Mouse (Mus musculus): ENCODE data around the gene Cited1.
A peak's percentile ranks its signal among the peaks of the same experiment; 100 is the strongest.
"Not testable (repeated sequence)": the region's sequence is repeated elsewhere in the genome, so short reads cannot be mapped to it uniquely, and the experiment has no call there.

The Cited1 gene

DNA sequence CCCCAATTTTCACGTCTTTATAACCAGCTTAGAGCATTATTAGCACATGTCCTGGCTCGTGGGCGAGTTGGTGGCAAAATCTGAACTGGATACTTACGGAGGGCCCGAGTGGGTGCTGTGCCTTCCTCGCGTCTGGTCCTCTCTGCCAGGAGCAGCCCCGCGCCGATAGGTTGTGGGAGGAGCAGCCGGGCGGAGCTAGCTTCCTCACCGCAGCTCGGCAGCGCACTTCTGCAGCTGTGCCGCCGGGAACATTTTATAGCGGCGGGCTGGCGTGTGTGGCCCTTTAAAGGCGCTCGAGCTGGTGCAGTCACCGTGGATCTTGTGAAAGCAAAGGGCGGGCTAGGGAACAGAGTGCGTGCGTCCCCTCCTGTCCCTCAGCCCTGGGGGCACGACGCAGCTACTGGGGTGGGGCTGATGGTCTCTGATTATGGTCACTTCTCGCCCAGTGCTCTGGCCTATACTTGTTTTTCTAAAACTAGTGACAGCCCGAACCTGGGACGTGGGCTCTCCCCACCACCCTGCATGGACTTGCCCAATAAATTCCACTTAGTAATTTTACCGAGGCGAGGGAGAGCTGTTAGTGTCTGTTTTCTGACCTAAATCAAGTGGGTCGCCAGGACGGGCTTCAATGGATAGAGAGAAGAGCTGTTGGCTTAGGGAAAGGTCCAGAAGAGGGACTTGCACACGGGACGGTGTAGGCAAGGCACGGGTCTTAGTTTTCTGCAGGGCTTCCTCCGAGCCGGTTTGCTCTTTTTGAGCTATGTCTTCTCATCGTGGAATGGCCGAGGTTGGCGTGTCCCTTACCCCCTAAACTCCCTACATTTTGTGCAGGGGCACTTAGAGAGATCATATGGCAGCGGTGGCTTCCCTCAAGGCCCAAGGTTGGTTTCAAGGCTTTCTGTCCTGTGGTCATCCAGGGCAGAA is at the start of gene Cited1:
Gene Cited1, minus strand, starts transcription at position 245 of the 924 bp plus-strand sequence.
- DNase-seq (ENCODE audit: low spot score in 2 of 2) = peak; percentile 39 to 49

DNA sequence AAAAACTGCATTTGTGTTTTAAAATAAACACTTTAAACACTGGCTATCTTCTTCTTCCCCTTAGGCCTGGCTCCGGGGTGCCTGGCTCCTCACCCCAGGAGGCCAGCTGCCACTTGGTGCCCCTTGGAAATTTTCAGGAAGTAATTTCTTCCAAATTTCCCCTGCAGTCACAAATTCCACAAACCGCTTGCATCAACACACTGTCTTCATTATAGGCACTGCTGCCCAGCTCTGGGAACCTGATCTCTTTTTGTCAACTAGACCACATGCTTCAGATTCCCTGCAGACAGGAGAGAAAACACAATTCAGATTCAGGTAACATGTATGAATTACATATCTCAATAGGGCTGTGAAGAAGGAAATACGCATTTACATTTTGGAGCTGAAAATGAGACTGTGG is 32.9 kb upstream of the Cited1 start:
- no peak for DNase-seq (ENCODE audit: low spot score in 2 of 2)

DNA sequence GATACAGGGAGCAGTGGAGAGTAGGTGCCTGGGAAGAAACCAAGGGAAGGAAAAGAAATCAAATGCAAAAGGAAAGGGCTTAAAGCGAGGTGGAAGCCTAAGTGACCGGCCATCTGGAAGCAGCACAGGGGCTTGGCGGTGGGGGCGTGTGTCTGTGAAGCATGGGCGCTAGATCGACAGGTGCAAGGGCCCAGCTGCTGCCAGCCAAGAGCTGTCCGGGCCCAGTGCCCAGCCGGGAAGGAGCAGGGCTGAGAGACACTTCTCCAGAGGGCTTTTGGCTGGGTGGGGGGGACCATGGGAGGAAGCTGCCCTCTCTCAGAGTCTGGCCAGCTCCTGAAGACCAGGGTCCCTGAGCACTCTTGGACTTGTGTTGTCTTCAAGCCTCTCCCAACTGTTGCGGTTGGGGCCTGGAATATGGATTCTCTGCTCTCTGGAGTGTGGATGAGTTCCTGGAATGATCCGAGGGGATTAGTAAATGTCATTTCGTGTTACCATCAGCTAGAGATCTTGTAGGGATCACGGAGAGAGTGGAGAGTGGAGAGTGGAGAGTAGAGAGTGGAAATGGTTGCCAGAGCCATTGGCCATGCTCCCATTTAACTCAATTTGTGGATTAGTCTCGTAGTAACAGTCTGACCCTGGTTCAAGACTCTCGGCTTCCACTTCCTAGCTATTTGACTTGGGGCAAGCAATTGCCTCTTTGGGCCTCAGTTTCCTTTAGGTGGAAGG is 10.8 kb upstream of the Cited1 start:
- DNase-seq (ENCODE audit: low spot score in 2 of 2) = no peak

DNA sequence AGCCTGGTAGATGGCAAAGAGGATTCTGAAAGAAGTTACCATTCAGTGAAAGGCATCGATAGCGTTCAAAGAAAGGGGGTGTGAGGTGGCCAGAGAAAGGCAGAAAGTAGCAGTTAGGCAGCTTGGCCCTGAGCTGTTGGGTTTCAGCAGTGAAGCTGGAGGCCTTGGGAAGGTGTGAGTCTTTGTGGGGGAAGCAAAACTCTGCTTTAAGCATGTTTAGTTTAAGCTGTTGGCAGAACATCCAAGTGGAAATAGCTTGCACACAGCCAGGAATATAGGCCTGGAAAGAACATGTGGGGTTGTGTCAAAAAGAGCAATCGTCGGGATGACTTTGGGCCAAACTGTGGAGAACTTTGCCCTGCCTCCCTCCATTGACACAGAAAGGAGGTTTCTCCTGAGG is 7.8 kb upstream of the Cited1 start:
- no peak for DNase-seq (ENCODE audit: low spot score in 2 of 2)

DNA sequence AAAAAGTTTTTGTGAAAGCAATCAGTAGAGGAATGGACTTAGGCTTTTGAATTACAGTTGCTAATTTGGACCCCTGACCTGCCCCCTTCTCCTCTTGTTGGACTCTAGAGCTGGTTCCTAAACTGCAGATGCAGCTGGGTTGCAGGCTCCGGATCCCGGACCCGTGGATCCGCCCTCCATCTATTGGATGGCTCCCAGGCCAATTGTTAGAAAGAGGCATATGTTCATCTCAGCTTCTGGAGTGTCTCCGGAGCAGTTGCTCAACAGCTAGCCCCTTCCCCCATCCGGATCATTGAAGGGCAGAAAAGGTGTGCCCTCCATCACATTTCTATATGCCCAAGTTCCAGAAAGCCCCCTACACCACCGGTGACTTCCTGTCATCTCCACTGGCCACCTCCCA is 1.9 kb upstream of the Cited1 start:
- DNase-seq (ENCODE audit: low spot score in 2 of 2) = no peak

DNA sequence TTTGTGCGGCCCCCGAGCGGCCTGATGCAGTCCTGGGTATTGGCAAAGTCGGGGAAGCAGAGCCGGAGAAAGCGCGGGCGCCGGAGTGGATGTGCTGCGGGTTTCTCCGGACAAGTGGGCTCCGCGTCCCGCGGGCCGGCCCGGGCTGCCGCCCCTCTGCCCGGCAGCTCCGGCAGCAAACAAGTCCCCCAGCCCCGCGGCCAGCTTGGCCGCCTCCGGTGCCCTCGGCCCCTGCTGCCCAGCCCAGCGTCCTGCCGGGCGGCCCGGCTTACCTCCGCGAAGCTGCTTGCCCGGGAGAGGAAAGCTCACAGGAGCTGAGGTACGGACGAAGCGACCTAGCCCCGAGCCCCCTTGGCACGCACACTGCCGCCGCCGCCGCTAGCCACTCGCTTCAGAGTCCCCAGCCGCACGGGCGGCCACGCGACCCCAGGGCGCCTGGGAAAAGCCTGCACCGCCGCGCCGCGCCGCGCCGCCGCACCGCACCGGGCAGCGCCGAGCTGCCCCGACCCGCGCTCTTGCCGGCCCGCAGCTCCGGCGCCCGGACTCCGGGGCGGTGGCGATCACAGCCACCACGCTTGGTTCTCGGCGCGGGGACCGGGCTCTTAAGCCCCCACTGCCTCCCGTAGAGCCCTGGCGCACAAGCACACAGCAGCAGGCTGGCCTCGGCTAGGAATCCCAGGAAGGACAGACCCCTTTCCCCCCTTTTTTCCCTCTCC is 602 bp downstream of the Cited1 start:
- DNase-seq (ENCODE audit: low spot score in 2 of 2) = no peak

DNA sequence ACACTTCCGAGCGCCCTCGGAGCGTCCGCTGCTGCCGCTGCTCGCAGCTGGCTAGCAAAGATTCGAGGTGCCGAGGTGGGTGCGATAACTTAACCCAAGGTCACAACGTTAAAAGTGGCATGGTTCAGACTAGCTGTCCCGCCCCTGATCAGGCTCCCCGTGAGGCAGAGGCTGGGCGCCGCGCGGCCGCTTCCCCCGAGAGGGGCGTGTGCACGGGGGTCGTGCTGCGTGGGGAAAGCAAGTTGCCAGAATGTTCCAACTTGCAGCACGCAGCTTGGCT is 1.1 kb downstream of the Cited1 start:
- no peak for DNase-seq (ENCODE audit: low spot score in 2 of 2)

DNA sequence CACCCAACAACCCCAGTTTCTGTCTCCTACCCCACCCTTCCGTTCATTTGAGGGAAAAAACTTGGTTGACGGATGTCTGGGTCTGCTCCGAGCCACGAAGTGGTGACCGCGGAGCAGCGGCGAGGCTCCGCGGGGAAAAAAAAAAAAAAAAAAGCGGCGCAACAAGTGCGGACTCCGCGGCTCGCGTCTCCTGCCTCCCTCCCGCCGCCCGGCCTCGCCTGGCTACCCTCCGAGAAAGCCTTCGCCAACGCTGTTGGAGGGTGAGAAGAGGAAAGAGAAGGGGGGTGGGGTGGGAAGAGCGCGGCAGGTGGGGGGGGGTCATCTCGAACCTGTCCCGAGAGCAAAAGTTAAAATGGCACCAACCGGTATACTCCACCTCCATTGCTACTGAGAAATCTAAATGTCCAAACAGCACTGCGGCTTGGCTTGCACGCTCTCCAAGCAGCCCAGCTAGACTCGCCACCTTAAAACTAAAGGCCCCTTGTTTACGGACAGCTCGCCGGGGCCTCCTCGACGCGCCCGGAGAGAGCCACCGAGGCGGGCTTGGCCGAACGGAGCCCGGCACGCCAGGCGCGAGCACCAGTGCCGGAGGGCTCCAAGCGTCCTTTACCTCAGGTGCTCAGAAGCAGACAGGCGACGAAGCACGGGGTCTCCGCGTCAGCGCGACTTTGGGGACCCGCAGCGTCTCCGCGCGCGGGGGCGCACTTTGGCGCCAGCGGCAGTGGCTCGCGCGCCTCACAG is 1.7 kb downstream of the Cited1 start:
- DNase-seq (ENCODE audit: low spot score in 2 of 2) = no peak

DNA sequence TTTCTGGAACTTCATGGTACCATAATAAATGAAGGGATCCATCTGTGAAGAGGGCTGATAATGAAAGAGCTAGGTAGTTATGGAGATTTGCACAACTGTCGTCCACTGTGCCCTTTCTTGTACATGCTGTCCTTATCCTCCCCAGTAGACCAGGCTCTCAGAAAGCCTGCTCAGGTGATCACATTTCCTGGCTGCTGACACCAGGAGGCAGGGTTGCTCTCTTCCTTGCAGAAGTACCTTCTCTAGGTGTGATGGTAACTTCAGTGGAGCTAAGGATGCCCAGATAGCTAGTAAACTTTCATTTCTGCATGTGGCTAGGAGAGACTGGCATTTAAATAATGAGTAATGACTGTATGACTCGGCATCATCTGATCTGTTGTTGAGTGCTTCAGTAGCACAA is 7.6 kb downstream of the Cited1 start:
- DNase-seq (ENCODE audit: low spot score in 2 of 2) = no peak

DNA sequence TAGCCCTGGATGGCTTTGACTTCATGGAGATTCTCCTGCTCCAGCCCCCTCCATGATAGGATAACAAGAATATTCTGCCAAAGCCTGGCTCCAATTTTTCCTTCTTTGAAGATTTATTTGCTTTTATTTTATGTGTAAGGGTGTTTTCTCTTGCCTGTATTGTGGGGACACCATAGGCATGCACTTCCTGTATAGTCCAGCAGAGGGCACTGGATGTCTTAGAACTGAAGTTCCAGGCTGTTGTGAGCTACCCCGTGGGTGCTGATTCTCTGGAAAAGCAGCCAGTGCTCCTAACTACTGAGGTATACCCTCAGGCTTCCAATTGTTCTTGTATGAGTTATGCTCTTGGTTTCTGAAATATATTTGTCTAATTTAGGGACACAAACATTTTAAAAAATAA is 32.9 kb downstream of the Cited1 start:
- peak in 1 of 2 experiments; percentile 5 for DNase-seq (ENCODE audit: low spot score in 2 of 2)

DNA sequence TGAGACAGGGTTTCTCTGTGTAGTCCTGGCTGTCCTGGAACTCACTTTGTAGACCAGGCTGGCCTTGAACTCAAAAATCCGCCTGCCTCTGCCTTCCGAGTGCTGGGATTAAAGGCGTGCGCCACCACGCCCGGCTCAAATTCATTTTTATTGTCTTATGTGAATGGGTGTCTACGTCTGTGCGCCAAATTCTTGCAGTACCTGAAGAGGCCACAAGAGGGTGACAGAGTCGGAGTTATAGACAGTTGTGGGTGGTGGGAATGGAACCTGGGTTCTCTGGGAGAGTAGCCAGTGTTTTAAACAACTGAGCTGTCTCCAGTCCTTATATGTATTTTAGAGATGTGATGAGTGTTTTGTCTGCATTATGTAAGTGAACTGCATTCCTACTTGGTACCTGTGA is 36.6 kb downstream of the Cited1 start:
- not testable (repeated sequence) for DNase-seq (ENCODE audit: low spot score in 2 of 2)

Data from frontal cortex, postnatal 14 days (tissue).